Mouse (Mus musculus) kidney, postnatal 4 days (tissue): ENCODE data around the gene Mrps18b.
"Not testable (repeated sequence)": the region's sequence is repeated elsewhere in the genome, so short reads cannot be mapped to it uniquely, and the experiment has no call there.

Source experiments
- DNase-seq, 2 experiments: peaks; one replicate each; pipeline ENCODE4 v3.0.0; 2021; ENCODE audit warnings: mixed read lengths in 2 of 2

Mrps18b gene

DNA sequence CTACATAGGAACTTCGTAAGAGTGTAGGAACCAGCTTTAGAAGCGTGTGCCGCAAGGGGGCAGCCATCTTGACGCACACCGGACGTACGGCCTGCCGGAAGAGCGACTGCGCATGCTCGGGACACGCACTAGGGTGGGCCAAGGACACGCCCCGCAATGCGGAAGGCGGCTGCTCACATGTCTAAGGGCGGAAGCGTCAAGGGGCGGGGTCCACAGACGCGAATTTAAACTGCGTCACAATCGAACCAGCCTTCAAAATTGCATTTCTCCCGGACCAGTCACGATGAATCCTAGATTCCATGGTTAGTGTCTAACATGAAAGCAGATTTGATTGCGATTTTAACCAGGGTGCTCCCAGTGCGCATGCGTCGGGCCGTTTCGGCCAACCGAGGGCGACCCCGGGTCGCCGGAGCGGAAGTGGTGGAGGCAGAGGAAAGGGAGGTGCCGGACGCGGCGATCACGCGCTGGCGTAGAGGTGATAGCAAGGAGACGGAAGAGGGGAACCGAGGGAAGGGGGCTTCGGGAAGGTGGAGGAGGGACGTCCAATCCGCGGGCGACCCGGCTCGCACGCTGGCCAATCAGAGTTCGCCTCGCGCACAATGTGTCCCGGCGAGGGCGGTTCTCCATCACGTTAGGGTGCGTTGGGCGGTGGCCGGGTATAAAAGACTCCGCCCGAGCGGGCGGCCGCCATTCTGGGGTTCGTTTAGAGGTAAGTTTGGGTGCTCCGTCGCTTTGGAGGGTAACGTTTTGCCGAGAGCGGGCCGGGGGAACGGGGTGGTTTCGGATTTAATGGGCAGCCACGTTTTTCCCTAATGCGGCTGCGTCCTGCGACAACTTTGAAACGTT, at the start of gene Mrps18b, which contains the start of gene Ppp1r10:
Gene Mrps18b, minus strand, starts transcription at position 93 of the 846 bp plus-strand sequence.
Gene Ppp1r10, plus strand, starts transcription at position 138 of the 846 bp plus-strand sequence.
- peak; percentile 98 to 99 for DNase-seq

DNA sequence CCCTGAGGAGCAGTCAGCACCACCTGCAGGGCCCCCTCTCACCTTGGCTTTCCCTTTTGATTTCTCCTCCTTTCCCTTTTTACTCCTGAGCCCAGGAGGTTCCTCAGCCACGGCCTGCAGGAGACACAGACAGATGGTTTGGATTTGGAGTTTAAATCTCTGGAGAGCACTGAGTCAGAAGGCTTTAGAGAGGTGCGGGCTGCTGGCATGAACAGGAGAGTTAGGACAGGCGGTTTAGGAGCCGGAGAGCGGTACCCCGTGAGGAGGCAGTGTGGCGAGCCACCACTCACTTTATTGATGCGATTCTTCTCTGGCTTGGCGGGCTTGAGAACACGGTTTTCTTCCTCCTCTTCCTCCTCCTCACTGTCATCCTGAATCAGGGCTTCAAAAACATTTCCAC, 47.1 kb upstream of the Mrps18b start:
- DNase-seq = no peak

DNA sequence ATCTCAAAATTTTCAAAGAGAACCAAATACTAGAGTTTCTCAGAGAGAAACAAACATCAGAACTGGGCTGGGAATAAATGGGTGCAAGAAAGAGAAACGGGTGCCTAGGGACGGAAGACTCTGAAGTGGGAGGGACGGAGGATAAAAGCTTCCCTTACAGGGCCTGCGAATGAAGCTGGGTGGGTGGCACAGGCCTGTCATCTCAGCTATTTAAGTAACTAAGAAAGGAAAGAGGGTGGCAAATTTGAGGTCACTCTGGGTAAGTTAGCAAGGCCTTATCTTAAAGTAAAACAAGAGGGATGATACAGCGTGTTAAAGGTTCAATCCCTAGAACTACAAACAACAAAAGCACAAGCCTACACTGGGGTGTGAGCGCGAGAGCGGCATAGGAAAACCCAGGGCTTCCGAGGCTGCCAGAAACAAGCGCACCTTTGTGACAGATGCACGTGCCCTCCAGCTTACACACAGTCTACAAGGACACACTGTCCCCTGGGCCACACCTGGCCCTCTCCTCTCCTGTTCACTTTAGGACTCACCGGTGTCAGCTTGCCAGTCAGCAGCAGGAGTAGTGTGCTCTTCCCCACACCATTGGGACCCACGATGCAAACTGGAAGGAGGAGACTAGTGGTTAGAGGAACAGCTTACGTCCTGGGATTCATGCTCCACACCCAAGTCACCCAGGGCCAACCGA, 42.5 kb upstream of the Mrps18b start:
- no peak for DNase-seq

DNA sequence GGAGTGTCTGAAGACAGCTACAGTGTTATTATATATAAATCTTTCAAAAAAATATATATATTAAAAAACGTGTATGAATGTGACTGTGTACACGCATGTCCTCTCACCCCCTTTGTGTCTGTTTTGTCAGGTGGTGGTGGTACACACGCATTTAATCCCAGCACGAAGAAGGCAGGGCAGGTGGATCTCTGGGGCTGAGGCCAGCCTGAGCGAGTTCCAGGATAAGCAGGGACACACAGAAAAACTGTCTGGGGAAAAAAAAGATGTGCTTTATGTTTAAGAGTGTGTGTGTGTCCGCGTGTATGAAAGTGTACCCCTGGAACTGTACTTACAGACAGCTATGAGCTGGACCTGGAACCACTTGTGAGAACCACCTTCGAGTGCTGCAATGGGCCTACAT, 38.5 kb upstream of the Mrps18b start:
- DNase-seq = no peak

DNA sequence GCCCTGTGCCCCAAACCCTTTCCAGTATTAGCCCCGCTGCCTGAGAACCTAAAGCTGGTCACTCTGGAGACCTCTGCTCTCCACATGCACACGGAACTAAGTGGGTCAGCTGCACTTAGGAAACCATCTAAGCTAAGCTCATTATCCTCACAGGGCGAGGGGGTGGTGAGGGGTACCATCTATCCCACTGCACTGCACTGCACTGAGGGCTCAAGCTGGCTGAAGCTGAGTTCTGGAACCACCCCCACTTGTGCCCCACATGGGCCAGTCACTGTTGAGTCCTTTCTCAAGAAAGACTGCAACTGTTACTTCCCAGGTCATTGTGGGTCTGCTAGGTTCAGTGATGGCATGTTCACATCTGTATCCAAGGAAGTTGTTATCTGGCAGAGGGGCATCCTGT, 36.4 kb upstream of the Mrps18b start:
- not testable (repeated sequence) for DNase-seq

DNA sequence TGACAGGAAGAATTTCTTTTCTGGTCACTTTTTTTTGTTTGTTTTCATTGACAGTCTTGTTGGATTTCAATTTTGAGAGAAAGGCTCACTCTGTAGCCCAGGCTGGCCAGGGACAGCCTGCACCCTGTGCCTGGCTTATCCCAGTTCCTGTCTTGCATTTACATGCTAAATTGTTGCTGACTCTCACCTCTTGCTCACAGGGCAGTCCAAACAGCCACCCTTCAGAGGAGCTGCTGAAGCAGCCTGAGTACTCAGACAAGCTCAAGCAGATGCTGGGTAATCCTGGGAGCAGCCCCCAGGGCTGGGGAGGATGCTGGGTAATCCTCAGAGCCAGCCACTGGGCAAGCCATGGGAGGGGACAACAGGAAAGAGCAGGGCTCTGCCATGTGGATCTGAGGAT, 34.8 kb upstream of the Mrps18b start:
- DNase-seq = not testable (repeated sequence)

DNA sequence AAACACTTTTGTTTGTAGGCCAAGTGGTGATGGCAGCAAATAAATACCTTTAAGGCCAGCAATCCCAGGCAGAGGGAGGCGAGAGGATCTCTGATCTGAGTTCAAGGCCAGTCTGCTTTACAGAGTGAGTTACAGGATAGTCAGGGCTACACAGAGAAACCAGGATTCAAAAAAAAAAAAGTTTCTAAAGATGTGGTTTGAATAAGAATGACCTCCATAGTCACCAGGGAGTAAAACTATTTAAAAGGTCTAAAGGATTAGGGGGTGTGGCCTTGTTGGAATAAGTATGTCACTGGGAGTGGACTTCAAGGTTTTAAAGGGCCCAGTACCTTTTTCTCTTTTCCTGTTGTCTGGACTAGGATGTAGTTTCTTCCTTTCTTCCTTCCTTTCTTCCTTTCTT, 23.8 kb upstream of the Mrps18b start:
- no peak for DNase-seq

DNA sequence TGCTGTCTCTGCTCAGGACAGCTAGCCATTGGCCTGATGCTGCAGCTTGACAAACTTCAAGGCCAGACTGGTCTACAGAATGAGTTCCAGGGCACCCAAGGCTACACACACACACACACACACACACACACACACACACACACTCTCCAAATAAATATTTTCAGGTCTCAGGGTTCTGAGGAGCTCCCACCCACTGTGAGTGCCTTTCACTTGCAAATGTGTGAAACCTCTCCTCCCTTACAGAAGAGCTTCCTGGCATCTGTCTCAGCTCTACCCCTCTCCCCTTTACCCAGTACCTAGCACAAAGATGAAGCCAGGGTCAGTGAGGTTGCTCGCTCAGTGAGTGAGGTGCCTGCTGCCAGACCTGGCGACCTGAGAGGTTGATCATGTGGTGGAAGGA, 22.9 kb upstream of the Mrps18b start:
- DNase-seq = no peak

DNA sequence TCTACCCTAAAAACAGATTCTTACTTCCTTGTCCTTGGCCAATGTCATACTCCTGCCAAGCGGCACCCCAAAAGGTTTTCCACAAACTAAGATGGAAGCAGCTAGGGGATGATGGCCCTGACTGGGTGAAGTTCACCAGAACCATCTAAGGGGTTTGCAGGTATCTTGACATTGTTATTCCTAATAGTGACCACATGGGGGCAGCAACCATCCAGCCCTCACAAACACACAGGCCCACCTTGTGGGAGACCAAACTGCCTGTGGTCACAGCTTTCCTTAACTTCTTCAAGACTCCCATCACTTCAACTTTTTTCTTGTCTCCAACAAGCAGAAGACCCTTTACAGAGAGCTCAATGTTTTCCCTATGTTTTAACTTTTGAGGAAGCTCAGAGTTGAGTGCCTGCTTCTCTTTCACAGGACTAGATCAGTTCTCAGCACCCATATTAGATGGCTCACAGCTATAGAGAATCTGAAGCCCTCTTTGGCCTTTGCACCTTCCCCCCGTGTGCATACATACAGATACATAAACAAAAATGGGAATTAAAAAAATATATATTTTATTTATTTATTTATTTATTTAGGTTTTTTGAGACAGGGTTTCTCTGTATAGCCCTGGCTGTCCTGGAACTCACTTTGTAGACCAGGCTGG, 21.6 kb upstream of the Mrps18b start:
- DNase-seq = peak; percentile 41 to 64

DNA sequence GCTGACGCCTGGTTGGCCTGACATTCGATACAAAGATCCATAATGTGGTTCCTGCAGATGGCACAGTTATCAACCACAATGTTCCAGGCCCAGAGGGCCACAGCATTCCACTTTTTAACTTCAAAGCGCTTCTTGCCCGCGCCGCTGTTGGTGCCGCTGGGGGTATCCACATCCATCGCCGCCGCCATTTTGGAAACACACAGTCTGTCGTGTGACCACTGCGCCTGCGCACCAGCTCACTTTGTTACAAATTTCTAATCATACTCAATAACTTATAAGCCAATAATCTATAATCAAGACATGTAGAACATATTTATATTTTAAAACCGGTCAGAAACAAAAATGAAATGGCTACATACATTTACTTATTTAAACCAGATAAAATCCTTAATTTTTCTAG, 19.6 kb upstream of the Mrps18b start:
- DNase-seq = not testable (repeated sequence)

DNA sequence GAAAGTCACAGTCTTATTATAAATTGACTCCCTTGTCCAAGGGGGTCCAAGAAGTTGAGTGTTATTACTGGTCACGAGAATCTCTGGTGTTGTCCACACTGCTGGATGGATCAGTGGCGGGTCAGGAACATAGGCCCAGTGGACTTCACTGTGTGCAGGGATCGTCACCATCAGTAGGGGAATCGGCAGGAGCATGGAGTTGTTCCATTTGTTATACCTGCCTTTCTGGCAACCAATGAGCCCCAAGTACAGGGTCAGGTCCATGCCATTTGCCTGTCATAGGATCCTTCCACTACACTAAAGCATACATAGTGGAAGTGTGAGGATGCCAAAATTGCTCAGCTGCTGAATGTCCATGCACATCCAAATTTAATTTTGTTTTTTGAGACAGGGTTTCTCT, 16.4 kb upstream of the Mrps18b start:
- DNase-seq = no peak

DNA sequence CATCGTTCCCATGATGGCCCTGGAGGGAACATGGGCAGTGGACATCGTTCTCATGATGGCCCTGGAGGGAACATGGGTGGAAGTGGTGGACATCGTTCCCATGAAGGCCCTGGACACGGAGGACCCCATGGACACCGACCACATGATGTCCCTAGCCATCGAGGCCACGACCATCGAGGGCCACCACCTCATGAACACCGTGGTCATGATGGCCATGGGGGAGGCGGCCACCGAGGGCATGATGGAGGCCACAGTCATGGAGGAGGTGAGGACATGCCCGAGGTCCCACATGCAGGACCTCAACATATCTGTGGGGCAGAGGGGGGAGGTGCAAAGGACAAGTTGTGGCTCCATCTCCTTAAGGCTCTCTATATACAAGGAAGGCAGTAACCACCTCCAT, 14.4 kb upstream of the Mrps18b start:
- no peak for DNase-seq

DNA sequence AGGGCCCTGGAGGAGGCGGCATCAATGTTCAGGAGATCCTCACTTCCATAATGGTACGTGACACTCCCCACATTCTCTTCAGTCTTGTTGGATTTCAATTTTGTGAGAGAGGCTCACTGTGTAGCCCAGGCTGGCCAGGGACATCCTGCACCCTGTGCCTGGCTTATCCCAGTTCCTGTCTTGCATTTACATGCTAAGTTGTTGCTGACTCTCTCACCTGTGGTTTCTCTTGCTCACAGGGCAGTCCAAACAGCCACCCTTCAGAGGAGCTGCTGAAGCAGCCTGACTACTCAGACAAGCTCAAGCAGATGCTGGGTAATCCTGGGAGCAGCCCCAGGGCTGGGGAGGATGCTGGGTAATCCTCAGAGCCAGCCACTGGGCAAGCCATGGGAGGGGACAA, 13.3 kb upstream of the Mrps18b start:
- no peak for DNase-seq

DNA sequence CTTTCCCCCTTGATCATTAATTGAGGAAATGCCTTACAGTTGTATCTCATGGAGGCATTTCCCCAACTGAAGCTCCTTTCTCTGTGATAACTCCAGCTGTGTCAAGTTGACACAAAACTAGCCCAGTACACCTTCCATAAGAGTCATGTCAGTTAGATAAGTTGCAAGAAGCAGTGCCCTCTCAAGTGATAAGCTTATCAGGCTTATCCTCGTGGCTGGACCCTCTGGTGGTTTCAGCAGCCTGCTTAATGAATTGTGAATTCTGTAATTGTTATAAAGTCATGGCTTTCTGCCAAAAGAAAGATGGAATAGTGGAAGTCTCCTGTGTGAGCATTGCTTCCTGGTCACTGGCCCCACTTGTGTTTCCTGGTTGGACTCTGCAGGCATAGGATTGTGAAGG, 11.3 kb upstream of the Mrps18b start:
- DNase-seq = no peak

DNA sequence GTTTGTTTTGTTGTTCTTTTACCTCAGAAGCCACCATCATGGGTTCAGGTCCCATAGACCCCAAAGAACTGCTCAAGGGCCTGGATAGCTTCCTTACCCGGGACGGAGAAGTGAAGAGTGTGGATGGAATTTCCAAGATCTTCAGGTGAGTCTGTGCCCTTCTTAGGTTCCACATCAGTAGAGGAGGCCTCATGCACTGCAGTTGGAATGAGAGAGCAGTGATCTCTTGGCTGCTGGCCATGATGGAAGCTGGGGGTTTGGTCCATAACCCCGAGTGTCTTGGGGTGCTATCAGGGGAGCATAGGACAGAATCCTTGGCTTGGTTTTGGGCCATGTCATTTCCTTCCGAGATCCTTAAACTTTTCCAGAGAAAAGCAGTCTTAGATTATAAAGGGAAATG, 7.1 kb upstream of the Mrps18b start:
- DNase-seq = no peak

DNA sequence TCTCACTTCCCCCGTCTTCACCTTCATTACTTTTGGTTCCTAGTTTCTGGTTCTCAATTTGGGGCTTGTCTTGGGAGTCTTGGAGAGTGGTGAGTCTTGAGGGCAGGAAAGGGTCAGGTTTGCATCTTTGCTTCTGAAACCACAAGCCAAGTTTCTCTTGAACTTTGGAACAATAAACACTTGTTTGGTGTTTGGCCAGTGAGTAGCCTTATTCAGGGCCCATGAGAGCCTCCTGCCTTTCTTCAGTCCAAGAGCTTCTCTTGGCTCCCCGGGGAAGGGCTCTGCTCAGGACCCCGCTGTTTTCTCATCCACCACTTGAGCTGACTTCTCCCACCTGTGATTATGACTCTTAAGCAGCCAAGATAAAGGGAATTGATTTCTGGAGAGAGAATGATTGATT, 6.4 kb upstream of the Mrps18b start:
- DNase-seq = no peak

DNA sequence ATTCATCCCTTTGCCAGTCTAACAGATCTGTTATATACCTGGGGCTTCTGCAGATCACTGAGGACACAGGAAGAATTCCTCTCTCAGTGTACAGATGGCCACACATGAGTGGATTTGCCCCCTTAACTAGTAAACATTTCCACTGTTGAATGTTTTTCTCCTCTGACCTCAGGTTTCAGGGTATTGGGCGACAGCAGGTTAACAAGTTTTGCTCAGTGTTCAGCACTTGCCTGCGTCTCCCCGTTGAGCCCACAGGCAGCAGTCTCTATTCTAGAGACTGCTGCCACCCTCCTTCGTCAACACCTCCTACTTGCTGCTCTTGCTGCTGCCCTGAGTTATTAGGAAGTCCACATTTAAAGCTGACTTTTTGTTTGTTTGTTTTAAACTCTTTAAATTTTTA, 5.5 kb upstream of the Mrps18b start:
- no peak for DNase-seq

DNA sequence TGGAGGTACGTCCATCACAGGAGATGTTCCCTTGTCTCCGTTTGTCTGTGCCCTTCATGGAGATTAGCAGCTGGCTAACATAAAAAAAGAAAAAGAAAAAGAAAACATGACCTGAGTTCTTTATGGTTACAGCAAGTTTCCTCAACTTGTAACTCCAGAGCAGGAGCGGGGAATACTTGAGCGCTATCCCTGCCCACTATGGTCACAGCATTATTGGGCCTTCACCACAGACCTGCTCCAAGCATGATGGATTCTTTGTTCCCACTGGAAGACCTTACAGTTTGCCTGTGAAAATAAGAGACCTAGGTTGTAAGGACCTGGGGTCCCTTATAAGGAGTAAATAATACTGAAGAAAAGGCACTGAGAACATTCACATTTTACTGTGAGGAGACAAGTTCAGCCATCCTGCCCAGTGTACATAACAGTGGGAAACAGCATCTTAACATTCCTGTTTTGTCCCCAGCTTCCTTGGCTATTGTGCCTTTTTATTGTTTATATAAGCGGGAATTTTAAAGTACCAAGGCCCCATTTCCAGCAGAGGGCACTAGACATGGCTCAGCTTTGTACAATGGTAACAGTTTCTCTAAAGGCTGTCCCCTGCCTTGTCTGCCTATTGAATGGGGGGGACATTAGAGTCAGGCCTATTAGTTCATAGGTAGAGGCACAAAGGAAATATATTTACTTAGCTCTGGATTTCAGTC, 4.8 kb upstream of the Mrps18b start:
- DNase-seq = peak; percentile 43 to 64

DNA sequence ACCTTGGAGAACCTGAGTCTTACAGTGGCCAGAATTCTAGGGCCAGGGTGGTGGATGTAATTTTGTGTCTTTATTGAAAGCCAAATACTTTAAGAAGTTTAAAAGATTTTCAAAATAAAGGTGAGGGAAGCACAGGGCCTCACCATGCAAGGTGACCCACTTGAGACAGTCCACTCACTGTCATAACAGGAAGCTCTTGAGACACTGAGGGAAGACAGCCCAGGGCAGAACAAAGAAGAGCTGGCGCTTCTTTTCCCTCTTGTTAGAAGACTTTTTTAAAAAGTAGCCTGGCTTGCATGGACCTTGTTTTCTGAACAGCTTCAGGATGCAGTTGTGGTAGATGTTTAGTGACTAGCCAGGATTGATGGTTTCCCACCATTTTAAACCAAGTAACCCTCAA, 4.2 kb upstream of the Mrps18b start:
- no peak for DNase-seq

DNA sequence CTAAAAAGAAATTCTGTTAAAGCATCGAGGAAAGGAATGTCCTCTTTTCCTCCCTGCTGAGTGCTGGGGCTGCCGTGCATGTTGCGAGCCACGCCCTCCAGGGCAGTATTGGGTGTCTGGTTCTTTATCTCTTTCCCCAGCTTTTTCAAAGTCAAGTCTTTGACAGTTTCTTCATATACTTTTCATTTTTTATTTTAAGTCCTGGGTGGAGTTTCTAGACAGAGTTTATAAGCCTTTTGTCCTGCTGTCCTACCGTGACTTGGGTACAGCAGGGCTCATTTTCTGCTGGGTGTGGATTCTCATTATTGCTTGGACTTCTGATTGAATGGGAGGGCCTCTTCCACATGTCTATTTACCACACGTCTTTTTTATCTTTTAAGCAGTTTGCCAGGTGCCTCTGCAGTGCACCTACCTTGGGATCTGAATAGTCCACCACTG, 3.7 kb upstream of the Mrps18b start:
- peak in 1 of 2 experiments; percentile 42 for DNase-seq

DNA sequence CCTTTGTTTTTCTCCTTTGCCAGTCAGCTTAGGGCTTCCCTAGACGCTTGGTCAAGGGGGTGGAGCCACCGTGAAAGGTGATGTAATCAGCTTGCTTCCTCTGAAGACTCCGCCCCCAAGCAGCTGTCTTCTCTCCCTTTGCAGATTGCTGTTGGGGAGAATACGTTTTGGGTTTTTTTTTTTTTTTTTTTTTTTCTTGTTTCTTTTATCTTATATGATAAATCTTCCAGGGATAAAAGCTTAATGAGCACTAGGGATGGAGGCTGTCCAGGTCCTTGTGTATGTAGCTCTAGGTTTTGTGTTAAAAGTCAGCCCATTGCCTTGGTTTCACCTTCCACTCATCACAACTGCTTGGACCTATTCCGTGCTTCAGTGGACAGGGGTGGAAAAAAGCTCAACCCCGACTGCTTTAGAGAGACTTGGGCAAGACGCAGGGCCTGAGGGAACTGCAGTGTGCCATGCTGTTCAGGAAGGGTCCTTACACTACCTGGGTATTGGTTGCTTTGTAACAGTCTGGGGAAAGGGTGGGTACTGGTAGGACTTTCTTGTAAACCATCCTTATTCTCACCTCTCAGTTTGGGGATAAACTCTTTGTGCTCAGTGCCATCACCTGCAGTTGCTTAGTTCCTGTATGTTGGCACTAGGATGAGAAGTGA, 3.0 kb upstream of the Mrps18b start:
- DNase-seq = peak; percentile 98

DNA sequence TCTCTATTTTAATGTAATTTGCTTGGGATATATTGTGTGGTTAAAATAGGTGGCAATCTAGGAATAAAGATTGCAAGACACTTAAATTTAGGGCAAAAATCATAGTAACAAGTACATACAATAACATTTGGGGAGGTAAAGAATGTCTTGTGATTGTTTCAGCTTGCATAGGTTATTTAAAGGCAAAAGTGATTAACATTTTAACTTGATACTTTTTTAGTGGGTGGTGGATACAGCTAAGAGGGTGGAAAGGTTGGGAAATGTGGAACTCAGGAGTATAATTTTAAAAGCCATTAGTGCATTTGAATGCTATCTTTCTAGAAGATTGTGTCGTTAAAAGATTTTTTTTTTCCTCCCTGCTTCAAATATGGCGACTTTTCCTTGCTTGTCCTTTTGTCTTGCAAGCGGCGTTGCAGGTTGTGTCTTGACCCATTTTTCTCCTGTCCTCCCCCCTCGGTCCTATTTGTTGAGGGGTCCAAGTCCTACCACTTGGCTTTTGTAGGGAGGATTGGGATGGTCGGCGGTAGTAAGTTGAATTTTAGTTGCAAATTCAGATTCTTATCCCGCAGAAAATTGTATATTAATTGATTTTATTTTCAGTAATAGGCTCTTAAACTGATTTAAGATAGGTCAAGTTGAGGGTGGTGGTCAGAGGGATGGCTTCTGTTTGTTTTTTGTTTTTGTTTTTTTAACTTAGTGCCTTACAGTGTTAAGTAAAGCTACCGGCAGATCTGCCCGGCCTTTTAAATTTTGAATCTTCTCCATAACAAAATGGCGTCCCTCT, 2.3 kb upstream of the Mrps18b start:
- peak; percentile 51 to 71 for DNase-seq
